Mouse (Mus musculus) embryonic facial prominence, embryonic 13.5 days (tissue): ENCODE data around the gene Brd1. TPM values are rescaled to one million over a fixed set of nuclear protein-coding genes. Genes with fewer than 3 reads are reported as not detected.

Source experiments
- polyA plus RNA-seq: library from polyadenylated mRNA; unstranded; fragments of >200 nt; fragmentation: Nextera tagmentation; extraction: Ambion mirVana; gene quantifications from 2 replicates; pipeline ENCODE4 v1.2.1, GENCODE M21; 2015

The Brd1 gene
- polyA plus RNA-seq, 1 experiment from 2014 or later: 25.5 TPM

Other genes starting within 250 kb of the Brd1 start
- gene Zdhhc25, start 133.9 kb downstream of the Brd1 start, polyA plus RNA-seq: not detected in 2 replicates
- gene Zbed4, start 17.4 kb upstream of the Brd1 start, polyA plus RNA-seq: 13.8 and 16.4 TPM in 2 replicates
- gene Alg12, start 85.1 kb upstream of the Brd1 start, polyA plus RNA-seq: 11.2 and 12.2 TPM in 2 replicates
- gene Creld2, start 85.4 kb upstream of the Brd1 start, polyA plus RNA-seq: 74.7 and 87.3 TPM in 2 replicates
- gene Pim3, start 128.0 kb upstream of the Brd1 start, polyA plus RNA-seq: 48.7 and 52.9 TPM in 2 replicates
- gene Ttll8, start 220.2 kb upstream of the Brd1 start, polyA plus RNA-seq: not detected in 2 replicates
- 0.24 and 0.33 TPM in 2 replicates for gene Mlc1, start 244.8 kb upstream of the Brd1 start, polyA plus RNA-seq
- not detected in 2 replicates for gene Mov10l1, start 248.7 kb upstream of the Brd1 start, polyA plus RNA-seq